Mouse (Mus musculus): Measurements from ENCODE around the gene Abtb1.

Gene Abtb1

GRCm38 (mm10) chr6:88855636-88856035 is 13.9 kb upstream of the Abtb1 start:
- DNase-seq (ENCODE audit: low read depth in 1 of 2, low spot score in 2 of 2), result no peak

DNA sequence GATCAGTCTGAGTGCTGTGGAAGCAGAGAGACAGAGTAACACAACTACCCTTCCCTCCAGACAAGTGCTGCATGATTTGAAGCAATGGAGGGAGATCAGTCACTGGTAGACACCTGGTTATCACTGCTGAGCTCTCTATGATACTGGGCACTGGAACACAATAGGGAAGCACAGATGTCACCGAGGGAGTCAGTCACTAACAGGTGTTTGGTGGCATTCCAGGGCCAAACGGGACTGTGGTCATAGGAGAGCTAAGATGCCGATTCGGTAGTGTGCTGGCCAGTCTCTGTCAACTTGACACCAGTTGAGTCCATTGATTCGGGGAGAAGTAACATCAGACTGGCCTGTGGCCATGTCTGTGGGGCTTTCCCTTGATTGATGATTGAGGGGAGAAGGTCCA is 12.7 kb upstream of the Abtb1 start:
- DNase-seq (ENCODE audit: low read depth in 1 of 2, low spot score in 2 of 2), result no peak

DNA sequence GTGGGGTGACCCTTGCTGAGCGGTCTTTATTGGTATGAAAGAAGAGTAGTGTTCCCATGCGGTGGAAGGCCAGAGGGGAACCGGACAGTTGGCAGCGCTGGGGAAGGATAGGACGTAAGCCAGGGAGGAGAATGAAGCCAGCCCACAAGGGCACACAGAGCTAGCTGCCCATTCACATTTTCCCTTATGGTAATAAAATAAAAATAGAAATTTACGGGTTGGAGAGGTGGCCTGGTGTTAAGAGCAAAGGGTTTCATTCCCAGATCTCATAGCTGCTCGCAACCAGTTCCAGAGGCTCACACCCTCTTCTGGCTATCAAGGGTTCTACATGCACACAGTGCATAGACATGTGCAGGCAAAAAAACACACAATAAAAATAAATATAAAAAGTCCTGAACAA is 8.2 kb upstream of the Abtb1 start:
- DNase-seq (ENCODE audit: low read depth in 1 of 2, low spot score in 2 of 2), result no peak

GRCm38 (mm10) chr6:88849270-88849669 is 7.5 kb upstream of the Abtb1 start:
- DNase-seq (ENCODE audit: low read depth in 1 of 2, low spot score in 2 of 2), result no peak

DNA sequence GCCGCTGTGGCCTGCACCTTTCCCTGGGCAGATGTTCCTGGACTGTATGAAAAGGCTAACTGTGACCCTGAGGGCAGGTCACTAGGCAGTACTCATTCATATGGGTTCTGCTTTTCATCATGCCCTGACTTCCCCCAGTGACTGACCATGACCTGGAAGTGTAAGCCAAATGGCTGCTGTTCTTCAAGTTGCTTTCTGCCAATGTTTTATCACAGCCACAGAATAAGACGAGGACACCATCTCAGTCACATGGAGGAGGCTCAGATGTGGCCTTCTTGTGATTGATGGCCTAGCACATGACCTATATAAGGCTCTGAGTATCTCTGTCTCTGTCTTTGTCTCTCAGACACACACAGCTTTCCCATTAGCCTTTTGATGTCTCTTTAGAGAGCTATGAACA is 5.8 kb upstream of the Abtb1 start:
- DNase-seq (ENCODE audit: low read depth in 1 of 2, low spot score in 2 of 2), result no peak

DNA sequence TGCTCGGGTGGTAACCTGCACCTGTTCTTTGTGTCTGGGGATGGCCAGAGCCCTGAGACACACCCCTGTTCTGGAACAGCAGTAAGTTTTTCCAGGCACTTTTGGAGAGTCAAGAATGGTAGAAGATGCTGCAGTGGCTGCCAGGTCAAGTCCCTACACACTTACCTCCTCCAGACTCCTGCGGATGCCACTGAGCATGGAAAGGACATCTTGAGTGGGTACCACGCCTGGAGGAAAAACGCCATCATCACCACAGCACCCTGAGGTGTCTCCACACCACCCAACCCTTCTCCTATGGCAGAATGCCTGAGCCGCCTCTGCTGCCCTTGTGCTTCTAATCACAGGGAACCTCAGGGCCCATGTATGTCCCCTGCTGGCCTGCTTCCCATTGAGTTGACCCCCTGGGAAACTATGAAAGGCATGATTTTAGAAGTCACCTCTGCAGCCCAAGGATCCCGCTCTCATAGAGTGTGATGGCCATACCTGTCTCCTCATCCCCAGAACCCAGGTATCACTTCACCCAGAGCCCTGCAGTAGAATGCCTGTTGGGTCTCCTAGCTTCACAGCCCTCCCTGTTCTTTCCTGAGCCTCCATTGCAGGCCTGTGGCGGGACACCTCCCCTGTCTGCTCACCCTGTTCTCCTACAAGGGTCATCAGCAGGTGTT is 3.2 kb upstream of the Abtb1 start:
- no peak for DNase-seq (ENCODE audit: low read depth in 1 of 2, low spot score in 2 of 2)

DNA sequence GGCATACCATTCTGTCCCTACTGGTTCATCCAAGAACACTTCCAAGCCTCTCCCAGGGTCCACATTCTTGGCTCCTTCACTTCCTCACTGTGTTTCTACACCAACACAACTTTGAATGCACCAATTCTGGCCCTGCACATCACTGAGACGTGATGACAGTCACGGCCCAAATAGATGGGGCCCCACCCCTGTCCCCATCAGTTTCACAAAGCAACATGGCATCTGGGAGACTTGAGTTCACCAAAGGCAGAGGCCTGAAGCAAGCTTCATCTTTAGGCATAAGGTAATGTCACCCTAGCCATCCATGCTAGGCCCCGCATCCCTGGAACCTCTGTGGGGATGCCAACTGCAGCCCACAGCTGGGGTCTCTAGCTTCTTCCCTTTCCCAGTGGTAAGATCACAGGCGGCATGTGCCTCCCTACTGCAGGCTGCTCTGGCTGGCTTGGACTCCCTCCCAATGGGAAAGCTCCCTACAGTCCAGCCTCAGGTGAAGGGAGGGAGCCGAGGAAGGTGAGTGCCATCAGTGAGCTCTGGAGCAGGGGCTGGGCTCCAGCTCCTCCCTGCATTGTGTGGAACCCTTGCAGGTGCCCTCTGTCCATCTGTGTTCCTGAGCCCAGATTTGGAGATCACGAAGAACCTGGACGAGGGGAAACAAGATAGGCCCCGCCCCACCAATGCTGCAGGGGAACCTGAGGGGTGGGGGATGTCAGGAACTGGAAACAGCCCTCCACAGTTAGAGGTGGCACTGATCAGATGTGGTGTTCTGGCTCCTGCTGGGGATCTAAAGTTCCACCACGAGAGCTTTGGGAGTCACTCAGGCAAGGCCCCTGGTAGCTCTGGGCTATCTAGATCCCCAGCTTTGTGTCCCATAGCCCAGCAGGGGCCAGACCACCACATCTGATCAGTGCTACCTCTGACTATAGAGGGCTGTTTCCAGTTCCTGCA is 2.3 kb upstream of the Abtb1 start:
- DNase-seq (ENCODE audit: low read depth in 1 of 2, low spot score in 2 of 2), result no peak

GRCm38 (mm10) chr6:88843241-88843640 is 1.5 kb upstream of the Abtb1 start:
- DNase-seq (ENCODE audit: low read depth in 1 of 2, low spot score in 2 of 2), result no peak

DNA sequence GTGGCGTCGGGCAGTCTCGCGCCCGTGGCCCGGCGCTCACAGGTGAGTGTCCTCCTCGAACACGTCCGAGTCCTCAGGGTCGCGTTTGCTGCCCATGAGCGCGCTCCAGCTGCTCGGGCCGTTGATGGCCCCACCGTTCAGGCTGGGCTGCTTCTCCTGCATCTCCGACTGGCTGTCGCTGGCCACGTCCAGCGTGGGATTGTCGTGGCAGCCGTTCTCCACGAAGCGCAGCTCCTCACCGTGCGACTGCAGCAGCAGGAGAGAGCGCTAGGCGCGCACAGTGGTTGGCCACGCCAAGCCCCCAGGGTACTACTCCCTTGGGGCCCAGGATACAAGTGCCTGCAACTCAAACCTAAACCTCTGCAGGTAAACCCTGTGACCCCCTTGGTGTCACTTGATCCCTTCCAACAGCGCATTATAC is 957 bp upstream of the Abtb1 start:
- DNase-seq (ENCODE audit: low read depth in 1 of 2, low spot score in 2 of 2), result no peak

- no peak for DNase-seq (ENCODE audit: low read depth in 1 of 2, low spot score in 2 of 2)
These were observed 337 bp downstream of the Abtb1 start for GRCm38 (mm10) chr6:88841514-88841780.

DNA sequence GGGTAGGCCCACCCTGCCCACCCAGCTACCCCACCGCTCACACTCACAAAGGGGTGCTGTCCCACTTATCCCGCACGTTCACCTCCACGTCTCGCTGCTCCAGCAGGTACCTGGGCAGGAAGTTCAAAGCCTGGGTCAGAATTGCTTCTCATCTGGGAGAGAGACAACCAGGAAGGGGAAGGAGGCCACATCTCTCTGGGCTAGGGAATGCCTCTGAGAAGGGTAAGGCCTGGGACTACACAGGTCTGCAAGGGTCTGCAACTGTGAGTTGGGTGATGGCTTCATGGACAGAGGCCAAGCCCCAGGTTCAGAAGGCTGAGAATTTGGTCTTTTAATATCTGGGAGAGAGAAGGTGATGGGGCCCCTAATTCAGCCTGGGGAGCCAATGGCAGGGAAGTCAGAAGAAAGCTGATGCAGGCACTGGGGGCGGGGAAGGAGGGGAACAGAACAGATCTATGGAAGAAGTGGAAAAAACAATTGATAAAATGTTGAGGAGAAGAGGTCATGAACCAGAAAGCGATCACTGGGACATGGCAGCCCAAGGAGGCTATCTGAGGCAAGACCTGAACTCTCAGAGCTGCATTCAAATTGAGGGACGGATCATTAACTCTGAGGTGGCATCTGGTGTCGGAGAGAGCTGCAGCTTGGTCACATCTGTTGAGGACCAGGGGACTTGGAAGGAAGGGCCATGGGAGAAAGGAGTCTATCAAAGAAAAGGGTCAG is 832 bp downstream of the Abtb1 start:
- no peak for DNase-seq (ENCODE audit: low read depth in 1 of 2, low spot score in 2 of 2)

DNA sequence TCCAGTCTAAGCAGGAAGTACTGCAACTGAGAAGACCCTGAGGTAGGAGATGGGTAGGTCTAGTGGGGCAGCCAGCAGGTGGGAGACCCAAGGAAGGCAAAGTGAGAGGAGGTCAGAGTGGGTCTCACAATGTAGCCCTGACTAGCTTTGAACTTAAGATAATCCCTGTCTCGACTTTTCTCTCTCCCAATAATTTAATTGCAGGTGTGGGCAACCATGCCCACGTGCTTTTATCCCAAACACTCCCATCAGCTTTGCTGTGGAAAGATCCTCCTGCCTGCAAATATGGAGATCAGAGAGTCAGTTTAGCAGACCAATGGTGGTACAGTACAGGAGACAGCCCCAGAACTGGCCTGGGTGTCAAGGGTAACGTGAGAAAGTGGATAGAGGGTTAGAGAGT is 1.6 kb downstream of the Abtb1 start:
- DNase-seq (ENCODE audit: low read depth in 1 of 2, low spot score in 2 of 2), result no peak

- DNase-seq (ENCODE audit: low read depth in 1 of 2, low spot score in 2 of 2), result no peak
These were observed 2.4 kb downstream of the Abtb1 start for GRCm38 (mm10) chr6:88839135-88839970.

GRCm38 (mm10) chr6:88838613-88839012 is 3.2 kb downstream of the Abtb1 start:
- no peak for DNase-seq (ENCODE audit: low read depth in 1 of 2, low spot score in 2 of 2)

GRCm38 (mm10) chr6:88837999-88838398 is 3.8 kb downstream of the Abtb1 start:
- DNase-seq (ENCODE audit: low read depth in 1 of 2, low spot score in 2 of 2), result no peak

DNA sequence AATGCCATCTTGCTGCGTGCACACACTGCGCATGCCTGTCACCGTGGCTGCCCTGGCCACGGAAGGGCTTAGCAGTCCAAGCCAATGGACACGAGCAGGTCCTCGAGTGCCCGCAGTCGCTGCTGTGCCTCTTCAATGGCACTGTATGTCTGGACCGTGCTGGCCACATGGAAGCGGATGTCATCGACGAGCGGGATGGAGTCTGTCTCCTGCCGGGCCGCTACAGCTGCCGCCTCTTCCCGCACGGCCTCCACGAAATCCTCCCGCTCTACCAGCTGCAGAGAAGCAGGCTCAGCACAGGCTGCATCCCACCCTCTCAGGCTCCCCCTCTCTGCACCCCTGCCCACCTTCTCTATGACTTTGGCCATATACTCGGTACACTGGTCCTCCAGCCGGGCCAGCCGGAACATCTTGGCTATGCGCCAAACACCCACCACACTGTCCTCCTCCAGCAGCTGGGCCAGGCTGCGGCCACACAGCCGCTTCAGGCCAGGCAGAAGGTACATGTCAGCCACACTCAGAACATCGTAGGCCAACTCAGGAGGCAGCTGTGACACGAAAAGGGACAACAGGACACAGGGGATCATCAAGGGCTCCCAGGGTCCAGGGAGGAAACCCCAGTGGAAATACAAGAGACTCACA is 5.5 kb downstream of the Abtb1 start:
- no peak for DNase-seq (ENCODE audit: low read depth in 1 of 2, low spot score in 2 of 2)

DNA sequence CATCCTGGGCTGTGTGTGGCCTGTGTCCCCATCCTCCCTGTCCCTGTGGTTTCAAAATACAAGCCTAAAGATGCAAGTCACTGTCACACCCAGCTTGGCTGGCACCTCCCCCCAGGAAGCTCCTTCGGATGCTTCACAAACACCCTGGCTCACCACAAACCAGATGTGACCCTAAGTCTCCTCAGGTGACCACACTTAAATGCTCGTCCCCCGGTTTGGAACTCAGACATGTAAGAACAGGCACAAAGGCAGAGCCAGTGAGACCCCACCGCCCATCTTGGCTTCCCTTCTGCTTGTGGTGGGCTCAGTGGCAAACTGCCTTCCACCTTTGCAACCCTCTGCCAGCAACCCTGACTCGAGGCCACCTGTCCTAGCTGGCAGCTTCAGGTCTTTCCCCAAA is 6.7 kb downstream of the Abtb1 start:
- no peak for DNase-seq (ENCODE audit: low read depth in 1 of 2, low spot score in 2 of 2)

- DNase-seq (ENCODE audit: low read depth in 1 of 2, low spot score in 2 of 2), result no peak
These were observed 8.2 kb downstream of the Abtb1 start for GRCm38 (mm10) chr6:88833340-88834140.

GRCm38 (mm10) chr6:88832663-88833062 is 9.1 kb downstream of the Abtb1 start:
- no peak for DNase-seq (ENCODE audit: low read depth in 1 of 2, low spot score in 2 of 2)

DNA sequence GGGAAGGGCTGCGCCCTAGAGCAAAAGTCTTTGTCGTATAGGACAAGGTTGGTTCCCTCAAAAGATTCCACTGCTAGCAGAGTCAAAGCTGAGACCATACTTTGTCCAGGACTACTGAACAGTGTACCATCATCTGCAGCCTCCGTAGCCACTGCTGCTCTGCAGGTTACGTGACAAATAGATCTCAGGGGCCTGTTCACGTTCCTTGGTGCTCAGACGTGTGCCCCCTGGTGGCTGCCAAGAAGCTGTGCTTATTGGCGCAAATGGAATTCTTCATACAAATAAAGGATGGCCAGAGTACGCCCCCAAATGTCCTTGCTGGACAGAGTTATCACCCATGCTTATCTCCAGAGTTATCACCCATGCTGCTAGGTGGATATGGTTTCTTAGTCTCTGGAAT is 10.3 kb downstream of the Abtb1 start:
- no peak for DNase-seq (ENCODE audit: low read depth in 1 of 2, low spot score in 2 of 2)
